Mouse (Mus musculus) myocyte (in vitro differentiated cells): ENCODE data around the gene Fgl2.

ENCODE experiments used
- CEBPB ChIP-seq: IDR thresholded peaks from 2 replicates; pipeline ENCODE4 v1.6.1; 2011; ENCODE audit warnings: mild to moderate bottlenecking, moderate library complexity; ENCODE audit not compliant: poor library complexity, insufficient read depth, severe bottlenecking
- MYOG ChIP-seq, 3 experiments: IDR thresholded peaks; one replicate each; pipeline ENCODE4 v1.6.1; 2011; ENCODE audit warnings: control low read depth in 2 of 3, low read depth in 2 of 3, mild to moderate bottlenecking in 2 of 3; ENCODE audit not compliant: insufficient read length in 2 of 3, control insufficient read depth in 1 of 3, insufficient read depth in 1 of 3
- POLR2A ChIP-seq: IDR thresholded peaks from one replicate; pipeline ENCODE4 v1.6.1; 2011; ENCODE audit warnings: low read depth, mild to moderate bottlenecking, control low read depth, moderate library complexity; ENCODE audit not compliant: insufficient read length
- POLR2AphosphoS2 ChIP-seq: IDR thresholded peaks from one replicate; pipeline ENCODE4 v1.6.1; 2011; ENCODE audit warnings: low read depth, control low read depth; ENCODE audit not compliant: insufficient read length
- REST ChIP-seq: IDR thresholded peaks from one replicate; pipeline ENCODE4 v1.6.1; 2011; ENCODE audit warnings: mild to moderate bottlenecking, control low read depth, moderate library complexity; ENCODE audit not compliant: insufficient read depth, insufficient read length
- USF1 ChIP-seq: IDR thresholded peaks from one replicate; pipeline ENCODE4 v1.6.1; 2011; ENCODE audit warnings: low read depth, mild to moderate bottlenecking, control low read depth, moderate library complexity

DNA sequence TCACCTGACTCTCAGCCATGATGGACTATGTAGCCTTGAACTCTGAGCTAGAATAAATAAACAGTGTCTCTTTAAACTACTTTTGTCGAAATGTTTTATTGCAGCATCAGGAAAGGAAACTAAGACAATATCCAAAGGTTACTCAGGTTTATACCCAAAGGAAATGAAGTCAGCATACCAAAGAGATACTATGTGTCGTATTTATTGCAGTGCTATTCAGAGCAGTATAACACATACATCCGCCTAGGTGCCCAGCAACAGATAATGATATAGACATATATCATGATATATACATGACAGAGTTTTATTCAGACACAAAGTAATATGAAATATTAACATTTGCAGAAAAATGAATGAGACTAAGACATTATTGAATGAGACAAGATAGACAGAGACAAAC, 9.1 kb upstream of the Fgl2 start:
- TF ChIP-seq USF1 (no peak), POLR2A (no peak), POLR2AphosphoS2 (no peak), MYOG (IDR thresholded peaks at IDR 0.05; ENCODE audit: control insufficient read depth in 1 of 3, insufficient read depth in 1 of 3, insufficient read length in 2 of 3, low read depth in 2 of 3) (no peak), CEBPB (no peak), REST (no peak)
